Mouse (Mus musculus) heart, adult 9 months (tissue): ENCODE data around the gene Cenpf.

Source experiments
- DNase-seq, 2 experiments: peaks; one replicate each; pipeline ENCODE4 v3.0.0; 2022; ENCODE audit warnings: low spot score in 2 of 2

Gene Cenpf

GRCm38 (mm10) chr1:189631906-189632675 lies 55.8 kb downstream of the Cenpf start:
- DNase-seq: no peak

DNA sequence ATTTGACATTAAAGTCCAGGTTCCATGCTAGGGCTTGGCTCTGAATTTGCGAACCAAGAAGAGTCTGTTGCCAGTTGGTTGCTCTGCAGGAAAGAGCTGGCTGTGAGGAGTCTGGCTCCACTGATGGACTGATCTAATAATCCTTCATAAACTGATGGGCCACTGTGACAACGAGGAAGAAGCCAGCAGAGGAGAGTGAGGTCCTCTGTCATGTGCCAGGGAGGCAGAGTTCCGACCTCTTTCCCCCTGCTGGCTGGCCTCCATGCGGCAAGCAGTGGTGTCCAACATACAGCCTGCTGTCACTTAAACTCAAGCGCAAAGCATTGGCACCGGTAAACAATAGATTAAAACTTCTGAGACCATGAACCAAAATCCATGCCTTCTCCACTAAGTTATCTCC lies 57.9 kb downstream of the Cenpf start:
- DNase-seq: no peak

DNA sequence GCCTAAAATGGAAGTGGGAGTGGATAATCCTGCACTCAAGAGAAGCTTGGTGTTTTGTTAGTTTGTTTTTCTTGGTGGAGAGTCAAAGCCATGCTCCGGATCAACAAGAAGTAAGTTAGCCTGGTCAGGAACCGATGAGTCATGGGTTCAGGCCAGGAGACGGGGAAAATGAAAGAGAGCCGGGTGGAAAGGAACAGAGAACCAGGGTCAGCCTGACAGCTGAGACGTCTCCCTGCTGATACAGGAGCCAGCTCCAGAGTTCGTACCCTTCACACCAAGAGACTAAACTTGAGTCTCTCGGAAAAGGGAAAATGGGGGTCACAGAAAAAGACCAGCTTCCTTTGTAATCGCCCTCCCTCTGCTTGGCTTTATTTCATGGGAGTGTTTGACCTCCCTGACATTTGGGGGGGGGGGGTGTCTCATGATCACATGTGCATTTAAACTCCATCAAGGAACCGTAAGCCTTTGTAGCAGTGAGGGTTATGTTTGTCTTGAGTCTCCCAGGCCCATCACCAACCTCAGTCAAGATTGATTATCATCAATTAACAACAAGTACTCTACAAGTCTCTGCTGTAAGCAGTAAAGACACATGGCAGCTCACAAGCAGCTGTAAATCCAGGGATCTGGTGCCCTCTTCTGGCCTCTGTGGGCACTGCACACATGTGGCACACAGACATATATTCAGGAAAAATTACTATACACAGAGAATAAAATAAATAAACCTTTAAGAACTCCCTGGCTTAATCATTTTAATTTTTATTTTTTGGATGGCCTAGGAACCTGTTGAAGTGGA lies 59.7 kb downstream of the Cenpf start:
- DNase-seq: peak; percentile 64 to 66

DNA sequence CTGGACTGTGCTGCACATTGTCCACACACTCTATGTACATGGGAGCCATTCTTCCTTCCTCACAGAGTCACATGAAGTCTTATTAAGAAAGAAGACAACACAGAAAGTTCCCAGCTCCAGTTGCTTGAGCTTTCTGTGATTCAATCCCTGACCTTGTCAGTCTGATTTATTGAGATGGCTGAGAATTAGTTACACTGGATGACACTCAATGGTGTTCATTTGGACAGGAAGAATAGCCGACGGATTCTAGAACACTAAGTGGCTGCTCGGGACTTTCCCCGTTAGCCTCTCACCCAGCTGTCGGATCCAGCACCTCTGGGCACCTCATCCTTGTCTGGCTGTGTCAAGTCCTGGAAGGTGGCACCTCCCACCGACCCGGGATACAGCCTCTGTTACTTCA lies 63.1 kb downstream of the Cenpf start:
- no peak for DNase-seq

GRCm38 (mm10) chr1:189618970-189619740 lies 68.7 kb downstream of the Cenpf start:
- DNase-seq: peak; percentile 12 to 20

DNA sequence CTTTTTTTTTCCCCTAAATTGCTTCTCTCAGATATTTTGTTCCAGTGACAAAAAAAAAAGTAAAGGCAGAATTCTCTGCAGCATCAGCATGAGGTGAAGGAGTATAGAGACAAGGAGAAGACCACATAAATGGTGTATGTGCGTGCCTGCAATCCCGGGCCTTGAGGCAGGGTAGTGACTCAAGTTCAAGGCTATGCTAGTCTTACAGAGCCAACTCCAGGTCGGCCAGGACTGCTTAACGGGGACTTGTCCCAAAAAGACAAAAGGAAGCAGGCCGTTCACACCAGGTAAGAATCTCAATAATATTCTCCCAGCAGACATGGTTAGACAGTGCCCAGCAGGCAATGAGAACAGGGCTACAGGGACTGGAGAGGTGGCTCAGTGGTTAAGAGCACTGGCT lies 70.5 kb downstream of the Cenpf start:
- no peak for DNase-seq

DNA sequence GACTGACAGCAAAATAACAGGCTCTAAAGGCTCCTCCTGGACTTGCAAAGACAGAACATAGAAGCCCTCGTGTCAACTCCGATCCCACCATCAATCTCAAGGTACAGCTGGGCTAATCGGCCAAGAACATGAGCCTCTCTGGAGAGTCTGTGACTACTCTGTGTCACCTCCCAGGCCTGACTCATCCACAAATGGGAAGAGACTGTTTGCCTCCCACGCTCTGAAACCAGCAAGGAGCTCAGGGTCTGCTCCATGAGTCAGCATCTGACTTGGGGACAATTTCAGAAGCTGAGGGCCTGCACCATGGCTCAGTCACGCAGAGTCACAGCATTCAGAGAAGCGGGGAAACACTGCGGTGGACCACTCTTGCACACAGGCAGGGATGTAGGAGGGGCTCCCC lies 72.6 kb downstream of the Cenpf start:
- peak in 1 of 2 experiments; percentile 8 for DNase-seq

DNA sequence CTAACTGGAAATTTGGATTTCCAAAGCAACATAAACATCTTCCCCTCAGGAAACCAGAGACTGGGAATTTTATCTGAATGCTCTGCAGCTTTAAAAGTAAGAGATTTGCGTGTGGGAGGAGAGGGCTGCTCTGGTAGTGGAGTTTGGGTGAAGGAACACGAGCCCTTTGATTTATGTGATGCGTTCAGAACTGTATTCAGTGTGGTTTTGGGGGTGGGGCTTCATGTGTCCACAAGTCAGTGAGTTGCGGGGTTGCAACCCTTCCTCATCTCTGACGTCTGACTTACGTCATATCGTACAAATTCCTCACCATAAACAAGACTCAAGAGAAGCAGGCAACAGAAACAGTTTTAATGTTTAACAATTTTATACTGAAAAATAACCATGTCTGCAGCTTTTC lies 74.8 kb downstream of the Cenpf start:
- DNase-seq: no peak

- DNase-seq: no peak
Measured at GRCm38 (mm10) chr1:189611775-189612174, 76.1 kb downstream of the Cenpf start.

DNA sequence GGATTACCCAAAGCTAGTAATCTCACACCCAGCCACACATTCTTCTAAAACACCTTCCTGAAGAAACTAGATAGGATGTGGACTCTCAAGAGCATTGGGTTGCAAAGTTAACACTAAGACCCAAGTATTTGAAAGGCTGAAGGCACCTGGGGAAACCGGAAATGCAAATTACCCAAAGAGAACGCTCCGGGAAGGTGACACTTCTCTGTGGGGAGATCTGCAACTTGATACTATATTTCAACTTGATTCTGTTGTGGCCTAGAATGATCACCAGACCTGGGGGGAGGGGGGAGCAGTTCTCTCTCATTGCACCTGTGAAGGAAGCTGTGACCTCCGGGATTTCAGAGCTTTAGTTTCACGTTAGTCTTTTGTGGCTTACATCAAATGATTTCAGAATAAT lies 79.2 kb downstream of the Cenpf start:
- DNase-seq: no peak

DNA sequence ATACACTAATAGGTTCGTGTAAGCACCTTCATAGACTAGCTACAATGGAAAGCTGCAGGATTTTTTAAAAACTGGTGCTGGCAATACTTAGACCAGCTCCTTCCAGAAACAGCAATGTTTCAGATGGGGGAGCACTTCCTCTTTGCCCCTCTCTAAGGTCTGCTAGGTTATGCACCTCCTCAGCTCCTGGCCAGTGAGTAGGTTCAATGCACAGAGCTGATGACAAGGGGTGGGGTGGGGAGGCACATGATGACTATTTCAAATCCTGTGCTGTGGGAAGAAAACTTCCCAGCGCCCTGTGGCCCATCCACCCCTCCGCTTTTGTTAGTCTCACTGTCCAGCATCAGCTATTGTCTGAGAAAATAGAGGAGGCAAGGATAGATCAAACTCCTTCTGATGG lies 79.8 kb downstream of the Cenpf start:
- no peak for DNase-seq

GRCm38 (mm10) chr1:189605598-189606126 lies 82.2 kb downstream of the Cenpf start:
- no peak for DNase-seq

DNA sequence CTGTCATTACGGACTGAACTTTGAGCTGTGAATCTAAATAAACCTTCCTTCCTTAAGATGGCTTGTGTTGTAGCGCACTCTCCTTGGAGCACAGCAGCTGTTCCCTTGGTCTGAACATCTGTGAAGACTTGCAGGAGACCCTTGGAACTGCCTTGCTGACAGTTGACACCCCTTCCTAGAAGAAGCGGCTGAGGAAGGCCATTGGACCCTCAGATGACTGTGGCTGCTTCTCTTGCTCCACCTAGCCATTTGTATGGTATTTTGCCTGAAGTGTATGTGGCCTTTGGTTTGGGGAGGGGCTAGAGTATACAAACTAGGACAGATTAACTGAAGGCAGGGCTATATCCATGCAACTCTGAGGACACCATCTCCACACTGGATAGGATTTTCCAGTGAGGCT lies 90.8 kb downstream of the Cenpf start:
- DNase-seq: no peak
